Mouse (Mus musculus) testis, postnatal 14 days (tissue): ENCODE measurements around the gene Cenpu.

ENCODE experiments used
- DNase-seq: peaks from one replicate; pipeline ENCODE4 v3.0.0; 2021; ENCODE audit warnings: low spot score

Gene Cenpu

DNA sequence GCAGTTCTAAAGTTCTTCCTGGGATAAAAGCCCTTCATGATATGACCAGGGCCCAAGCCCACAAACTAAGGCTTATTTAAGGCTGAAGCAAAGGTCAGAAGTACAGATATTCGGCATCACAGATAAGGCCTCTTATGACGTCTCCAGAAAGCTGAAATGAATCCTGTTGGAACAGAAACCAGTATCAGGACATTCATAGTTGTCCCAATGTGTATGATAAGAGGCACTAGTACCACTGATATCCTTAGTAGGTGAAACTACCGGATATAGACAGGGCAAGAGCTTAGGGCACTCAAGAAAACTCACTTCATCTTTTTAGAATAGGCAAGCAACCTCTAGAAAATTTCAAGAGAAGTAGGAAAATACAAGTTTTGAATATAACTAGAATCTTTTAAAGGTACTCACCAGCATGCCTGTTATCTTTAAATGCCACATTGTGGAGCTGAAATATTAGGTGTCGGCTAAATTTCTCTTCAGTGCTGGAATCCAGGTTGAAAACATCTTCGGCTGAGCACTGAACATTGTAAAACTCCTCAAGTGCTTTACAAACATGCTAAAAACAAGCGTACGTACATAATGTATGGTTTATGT is 47.6 kb downstream of the Cenpu start:
- no peak for DNase-seq

- no peak for DNase-seq
Observed at GRCm38 (mm10) chr8:46600959-46601707, 49.3 kb downstream of the Cenpu start.

GRCm38 (mm10) chr8:46603587-46603986 is 51.8 kb downstream of the Cenpu start:
- no peak for DNase-seq

- DNase-seq: no peak
Observed at GRCm38 (mm10) chr8:46606930-46607329, 55.1 kb downstream of the Cenpu start.

GRCm38 (mm10) chr8:46611557-46611956 is 59.7 kb downstream of the Cenpu start:
- DNase-seq: no peak

DNA sequence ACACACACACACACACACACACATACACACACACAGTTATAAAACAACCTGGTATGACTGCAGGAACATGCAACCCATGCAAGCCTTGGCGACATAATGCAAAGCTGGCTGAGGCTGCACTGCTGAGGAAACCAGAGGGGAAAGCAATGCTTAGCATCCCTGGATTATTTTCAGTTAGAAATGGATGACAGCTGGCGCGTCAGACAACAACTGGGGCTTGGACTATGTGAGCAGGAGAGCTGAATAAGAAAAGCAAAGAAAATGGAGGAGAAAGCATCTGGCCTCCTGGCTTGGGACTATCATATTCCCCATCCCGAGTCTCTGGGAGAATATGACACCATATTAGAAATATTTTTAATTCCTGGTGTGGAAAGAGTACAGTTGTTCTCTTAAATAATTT is 61.1 kb downstream of the Cenpu start:
- DNase-seq: no peak

DNA sequence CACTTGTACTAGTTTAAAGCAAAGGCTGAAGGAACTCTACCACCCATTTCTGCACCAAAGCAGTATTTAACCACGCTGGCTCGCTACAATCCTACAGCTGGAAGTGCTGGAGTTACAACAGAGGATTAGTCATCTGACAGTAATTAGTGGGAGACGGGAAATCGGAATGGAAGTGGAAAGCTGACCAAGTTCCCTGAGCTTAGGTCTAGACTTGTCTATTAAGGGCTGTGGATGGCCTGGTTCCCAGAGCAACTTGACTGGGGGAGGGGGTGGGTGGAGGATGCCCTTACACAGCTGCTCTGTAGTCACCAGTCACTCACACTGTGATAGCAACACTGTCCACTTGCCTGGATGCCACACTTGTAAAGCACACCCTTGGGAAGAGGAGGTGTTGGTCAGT is 61.5 kb downstream of the Cenpu start:
- no peak for DNase-seq

- no peak for DNase-seq
Observed at GRCm38 (mm10) chr8:46615936-46616335, 64.1 kb downstream of the Cenpu start.

DNA sequence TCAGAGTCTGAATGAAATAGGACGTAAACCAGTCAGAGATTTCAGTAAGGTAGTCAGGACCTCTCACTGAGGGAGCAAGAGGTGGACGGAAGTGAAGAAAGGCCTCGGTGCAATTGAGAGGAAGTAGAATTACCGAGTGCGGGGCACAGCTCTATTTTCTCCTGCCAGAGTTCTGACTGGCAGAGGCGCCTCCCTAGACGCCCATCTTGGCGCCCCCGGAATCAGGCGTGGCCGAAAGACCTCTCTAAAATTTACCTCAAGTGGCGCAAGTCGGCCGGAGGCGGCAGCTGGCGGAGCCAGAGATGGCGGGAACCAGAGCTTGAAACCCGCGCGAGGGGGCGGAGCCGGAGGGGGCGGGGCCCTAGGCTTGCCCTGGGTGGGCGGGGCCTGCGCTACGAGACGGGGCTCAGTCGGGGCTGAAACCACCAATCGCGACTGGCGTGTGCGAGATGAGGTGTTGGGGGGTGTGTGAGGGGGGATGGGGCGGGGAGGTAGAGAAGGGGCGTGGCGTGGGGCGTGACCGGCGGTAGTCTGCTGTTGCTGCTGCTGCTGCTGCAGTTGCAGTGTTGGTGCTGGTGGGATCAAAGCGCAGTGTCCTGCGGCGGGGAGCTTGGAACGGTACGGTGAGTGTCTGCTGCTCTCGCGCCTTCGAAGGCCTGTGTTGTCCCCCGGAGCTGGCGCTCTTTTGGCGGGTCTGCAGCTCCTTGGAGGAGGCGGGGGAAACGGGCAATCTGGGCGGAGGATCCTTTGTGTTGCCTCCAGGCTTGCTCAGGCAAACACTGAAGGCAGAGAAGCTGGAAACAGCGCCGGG is 65.3 kb downstream of the Cenpu start, which contains the start of the genes Primpol and Casp3:
Gene Primpol (minus strand): TSS at position 334 of the 811 bp plus-strand sequence.
Gene Casp3 (plus strand): TSS at position 413 of the 811 bp plus-strand sequence.
- DNase-seq: peak; percentile 95

DNA sequence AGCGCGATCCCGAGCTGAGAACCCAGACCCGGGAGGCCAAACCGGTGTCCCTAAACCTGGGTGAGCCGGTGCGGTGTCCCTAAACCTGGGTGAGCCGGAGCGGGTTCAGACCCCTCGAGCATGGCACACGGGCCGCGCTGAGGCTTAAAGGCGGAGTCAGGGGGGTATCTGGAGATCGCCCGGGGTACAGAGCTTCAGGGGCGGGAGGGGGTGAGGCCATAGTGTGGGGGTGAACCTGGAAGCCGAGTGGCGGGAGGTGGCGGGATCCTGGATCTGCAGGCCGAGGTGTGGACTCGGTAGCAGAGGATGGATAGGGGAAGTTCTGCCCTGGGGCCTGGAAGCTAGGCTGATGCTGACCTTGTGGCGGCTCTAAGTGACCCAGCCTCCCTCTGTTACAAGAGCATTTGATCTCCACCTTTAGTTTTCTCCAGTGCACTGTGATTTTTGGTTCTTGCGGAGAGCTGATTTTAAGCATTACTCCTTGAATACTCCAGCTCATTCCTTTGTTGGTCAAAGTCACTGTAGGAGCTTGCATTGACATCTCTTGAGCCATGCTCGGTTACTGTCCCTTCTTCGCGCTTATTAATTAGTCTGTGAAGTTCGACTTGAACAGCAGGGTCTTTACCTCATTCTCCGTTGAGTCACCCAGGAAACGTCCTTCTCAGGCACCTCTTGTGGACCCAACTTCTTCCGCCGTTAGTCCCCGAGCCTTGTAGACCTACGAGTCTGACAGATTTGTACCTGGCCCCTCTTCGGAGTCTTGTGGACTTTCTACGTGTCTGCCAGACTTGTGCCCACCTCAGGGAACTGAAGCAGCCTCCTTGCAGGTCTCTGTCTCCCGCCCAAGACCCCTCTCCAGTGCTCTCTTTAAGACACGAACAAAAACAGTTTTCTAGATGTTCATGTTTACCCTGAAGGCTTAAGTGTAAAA is 66.1 kb downstream of the Cenpu start:
- DNase-seq: peak; percentile 9

DNA sequence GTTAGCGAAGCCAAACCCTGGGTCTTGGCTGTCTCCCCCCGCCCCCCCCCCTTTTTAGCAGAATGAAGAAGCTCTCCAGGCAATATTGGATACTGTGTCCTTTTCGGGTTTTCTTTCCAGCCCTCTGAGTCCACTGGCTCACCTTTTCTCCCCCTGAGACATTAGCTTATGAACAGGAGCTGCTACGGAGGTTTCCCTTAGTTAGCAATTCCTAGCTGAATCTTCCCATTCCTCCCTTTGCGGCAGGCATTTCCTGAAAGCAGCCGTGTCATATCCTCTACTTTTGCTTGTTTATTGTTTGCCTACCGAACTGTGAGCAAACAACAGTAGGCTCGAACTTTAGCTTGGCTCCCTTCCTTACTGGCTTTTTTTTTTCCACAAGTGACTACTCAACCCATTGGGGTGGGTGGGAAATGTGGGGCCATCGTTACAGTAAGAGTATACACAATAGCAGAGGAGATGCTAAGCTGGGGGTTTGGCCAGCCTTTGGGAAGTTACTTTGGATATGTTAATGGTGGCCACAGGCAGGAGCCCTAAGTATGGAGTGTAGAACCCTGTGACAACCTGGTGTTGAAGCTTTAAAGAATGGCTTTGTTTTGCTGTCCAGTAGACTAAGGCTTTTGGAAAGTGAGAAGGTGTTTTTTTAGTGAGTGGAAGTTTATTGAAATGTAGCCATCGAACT is 67.0 kb downstream of the Cenpu start:
- no peak for DNase-seq

GRCm38 (mm10) chr8:46622446-46623270 is 70.8 kb downstream of the Cenpu start:
- no peak for DNase-seq

GRCm38 (mm10) chr8:46625166-46625565 is 73.3 kb downstream of the Cenpu start:
- DNase-seq: no peak

GRCm38 (mm10) chr8:46626642-46627041 is 74.8 kb downstream of the Cenpu start:
- no peak for DNase-seq

DNA sequence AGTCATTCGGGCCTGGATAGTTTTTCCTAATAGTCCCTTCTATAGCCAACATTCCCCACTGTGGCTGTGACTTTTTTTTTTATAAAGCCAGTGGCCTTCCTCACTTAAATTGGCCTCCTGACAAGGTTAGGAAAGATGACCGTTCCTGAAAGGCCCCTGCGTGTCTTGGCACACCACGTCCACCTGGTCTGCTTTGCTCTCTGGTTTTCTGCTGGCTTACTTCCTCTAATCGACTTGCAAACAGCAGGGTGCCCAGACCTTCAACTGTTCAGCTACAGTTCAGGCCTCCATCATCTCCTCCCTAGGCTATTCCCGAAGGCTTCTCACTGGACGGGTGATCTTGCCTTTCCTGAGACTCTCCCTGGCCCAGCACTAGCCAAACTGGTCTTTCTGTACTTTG is 76.1 kb downstream of the Cenpu start:
- DNase-seq: no peak

DNA sequence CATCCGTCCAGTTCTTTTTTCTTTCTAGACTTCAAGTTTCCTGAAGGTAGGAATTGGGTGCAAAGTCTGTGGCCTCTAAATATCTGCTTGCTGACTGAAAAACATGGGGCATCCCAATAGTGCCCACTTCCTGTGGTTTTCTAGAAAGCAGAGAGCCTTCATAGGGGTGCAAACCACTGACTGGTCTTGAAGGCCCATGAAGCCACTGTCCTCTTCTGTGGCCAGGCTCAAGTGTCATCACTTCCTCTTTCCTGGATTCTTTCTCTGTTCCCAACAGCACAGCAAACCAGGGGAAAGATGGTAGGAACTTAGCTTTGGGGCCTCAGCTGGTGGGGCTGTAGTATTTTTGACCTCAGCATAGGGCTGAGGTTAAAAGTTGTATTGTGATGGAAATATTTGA is 76.8 kb downstream of the Cenpu start:
- no peak for DNase-seq
